In genomic region chr11:72566816-72567338, GRCm38 (mm10) we compare ENCODE assay signal across 16 mouse cellular contexts. TPM values are rescaled to one million over a fixed set of nuclear protein-coding genes. Genes with fewer than 3 reads are reported as not detected.
DNase-seq lines count a peak whose midpoint lies in the region; ATAC-seq and TF ChIP-seq lines count a peak whose summit lies in the region.
"Had no signal": no experiment of that assay in that cellular context is flagged by ENCODE, and none has a peak within 500 bp of the region (broad histone marks: within the 10 kb centered on the region; RNA-seq: fewer than 3 reads in every experiment).

No protein-coding gene starts in this region.

- no peak for DNase-seq in forebrain, embryonic 10.5 days (ENCODE audit: extremely low spot score, low spot score)
- DNase-seq in layer of hippocampus, adult 2 months (ENCODE audit: low spot score in 2 of 2): peak; percentile 70 to 81
- DNase-seq in left cerebral cortex, adult 9 months (ENCODE audit: low spot score in 2 of 2): peak; percentile 46 to 85
- DNase-seq in thymus, postnatal 36 days: no peak
- no peak for DNase-seq in cerebellum, adult 2 months
- no peak for DNase-seq in lung, postnatal 10 days
- DNase-seq: adrenal gland, postnatal 14 days; kidney, postnatal 10 days; thymus, adult 2 months had no signal

- no peak for ATAC-seq in forebrain, embryonic 16.5 days
- ATAC-seq: liver, embryonic 12.5 days; lung, postnatal 0 days had no signal

- H3K27me3 ChIP-seq in forebrain, embryonic 10.5 days (ENCODE audit: poor library complexity, severe bottlenecking): peaks cover 10% of the 10 kb centered on the region
- H3K27me3 ChIP-seq in forebrain, embryonic 16.5 days (replicated peaks; ENCODE audit: control insufficient read depth, insufficient read depth, low read length): no peaks in the 10 kb centered on the region
- no peaks in the 10 kb centered on the region for H3K27me3 ChIP-seq in E14TG2a.4 (ENCODE audit: insufficient read depth, low read length)
- H3K27me3 ChIP-seq in cerebellum, adult 2 months (ENCODE audit: control insufficient read depth, insufficient read depth, low read length): no peaks in the 10 kb centered on the region
- H3K27me3 ChIP-seq: hindbrain, embryonic 15.5 days had no signal

- no peak overlapping the region for H3K9ac ChIP-seq in forebrain, embryonic 16.5 days (replicated peaks; ENCODE audit: low read depth, low read length)
- H3K9ac ChIP-seq: heart, embryonic 13.5 days; hindbrain, embryonic 15.5 days; liver, embryonic 12.5 days had no signal

- H3K4me1 ChIP-seq in forebrain, embryonic 10.5 days: peaks cover 10% of the 10 kb centered on the region
- H3K4me1 ChIP-seq in forebrain, embryonic 16.5 days (replicated peaks; ENCODE audit: control insufficient read depth, insufficient read depth, low read length): 0 out of 2 replicates have a peak, but pooled peaks cover 2% of the 10 kb centered on the region
- H3K4me1 ChIP-seq in E14TG2a.4 (replicated peaks; ENCODE audit: low read depth, low read length): peaks cover 42% of the 10 kb centered on the region
- no peaks in the 10 kb centered on the region for H3K4me1 ChIP-seq in cerebellum, adult 2 months (ENCODE audit: control insufficient read depth, insufficient read depth, low read length)
- H3K4me1 ChIP-seq: heart, embryonic 13.5 days had no signal

- H3K4me2 ChIP-seq in forebrain, embryonic 16.5 days (ENCODE audit: low read length): no peak overlapping the region
- H3K4me2 ChIP-seq: heart, embryonic 13.5 days; hindbrain, embryonic 15.5 days; liver, embryonic 12.5 days; midbrain, embryonic 11.5 days had no signal

- no peaks in the 10 kb centered on the region for H3K36me3 ChIP-seq in forebrain, embryonic 10.5 days (replicated peaks)
- no peaks in the 10 kb centered on the region for H3K36me3 ChIP-seq in forebrain, embryonic 16.5 days (ENCODE audit: control insufficient read depth, insufficient read depth)
- peaks cover 5% of the 10 kb centered on the region for H3K36me3 ChIP-seq in E14TG2a.4 (ENCODE audit: insufficient read depth, low read length)
- H3K36me3 ChIP-seq: heart, embryonic 13.5 days; hindbrain, embryonic 15.5 days; liver, embryonic 12.5 days had no signal

- no peak for TF ChIP-seq POLR2A in cerebellum, adult 2 months (IDR thresholded peaks at IDR 0.05; ENCODE audit: borderline replicate concordance, insufficient read depth, low read length)

- WGBS in forebrain, embryonic 10.5 days: 51% methylated on average over 9 of the region's 10 CpGs
- WGBS in forebrain, embryonic 16.5 days: 42% methylated on average over 10 of the region's 10 CpGs
- 52% methylated on average over 10 of the region's 10 CpGs for WGBS in cerebellum, adult 2 months

- no peak overlapping the region for H3K4me3 ChIP-seq in forebrain, embryonic 10.5 days
- H3K4me3 ChIP-seq in forebrain, embryonic 16.5 days (replicated peaks; ENCODE audit: low read length): no peak overlapping the region
- H3K4me3 ChIP-seq in E14TG2a.4 (replicated peaks; ENCODE audit: low read length): peak overlapping the region; percentile 39
- no peak overlapping the region for H3K4me3 ChIP-seq in layer of hippocampus, adult 2 months
- H3K4me3 ChIP-seq in cerebellum, adult 2 months (replicated peaks; ENCODE audit: insufficient read depth, low read depth, low read length): no peak overlapping the region
- H3K4me3 ChIP-seq: heart, embryonic 13.5 days; hindbrain, embryonic 15.5 days; liver, embryonic 12.5 days had no signal

- 0 out of 2 replicates have a peak overlapping the region, but pooled peaks have one; percentile 5 for H3K27ac ChIP-seq in forebrain, embryonic 10.5 days
- H3K27ac ChIP-seq in forebrain, embryonic 16.5 days (ENCODE audit: low read length): no peak overlapping the region
- peak overlapping the region; percentile 85 for H3K27ac ChIP-seq in layer of hippocampus, adult 2 months
- no peak overlapping the region for H3K27ac ChIP-seq in cerebellum, adult 2 months (ENCODE audit: insufficient read depth, low read length)
- H3K27ac ChIP-seq: heart, embryonic 13.5 days; hindbrain, embryonic 15.5 days; liver, embryonic 12.5 days had no signal

- no peaks in the 10 kb centered on the region for H3K9me3 ChIP-seq in forebrain, embryonic 10.5 days
- H3K9me3 ChIP-seq in forebrain, embryonic 16.5 days (ENCODE audit: control insufficient read depth, low read length): no peaks in the 10 kb centered on the region
- H3K9me3 ChIP-seq in E14TG2a.4 (ENCODE audit: low read length): no peaks in the 10 kb centered on the region
- H3K9me3 ChIP-seq: heart, embryonic 13.5 days; hindbrain, embryonic 15.5 days; liver, embryonic 12.5 days had no signal

- no peak for TF ChIP-seq CTCF in E14TG2a.4 (conservative IDR thresholded peaks at IDR 0.05; ENCODE audit: low read length)
- no peak for TF ChIP-seq CTCF in layer of hippocampus, adult 2 months (conservative IDR thresholded peaks at IDR 0.05)
- TF ChIP-seq CTCF in cerebellum, adult 2 months (IDR thresholded peaks at IDR 0.05; ENCODE audit: borderline replicate concordance, insufficient read depth, low read depth, low read length): no peak

RNA-seq across cellular contexts. Expression of gene Spns3, which starts 16.6 kb away (rescaled TPM):
- polyA plus RNA-seq in forebrain, embryonic 10.5 days (2016; fragmentation: Nextera tagmentation; extraction: Ambion mirVana): 0.20 TPM in 1 of 2 replicates, not detected in the other
- not detected in 2 replicates for polyA plus RNA-seq in forebrain, embryonic 16.5 days (2015; fragmentation: Nextera tagmentation; extraction: Ambion mirVana)
- total RNA-seq in layer of hippocampus, adult 2 months (2021): under 1 TPM; 0.13 to 0.47 TPM
- polyA plus RNA-seq in cerebellum, adult 2 months (2012; rRNA removed): 0.63 and 0.84 TPM in 2 replicates
- polyA plus RNA-seq: midbrain, embryonic 11.5 days had no signal

RNA-seq across cellular contexts. Expression of gene Ube2g1, which starts 40.2 kb away (rescaled TPM):
- polyA plus RNA-seq in forebrain, embryonic 10.5 days (2016; fragmentation: Nextera tagmentation; extraction: Ambion mirVana): 82.5 and 87.6 TPM in 2 replicates
- polyA plus RNA-seq in forebrain, embryonic 16.5 days (2015; fragmentation: Nextera tagmentation; extraction: Ambion mirVana): 112 and 117 TPM in 2 replicates
- 10 to 100 TPM; 44.1 to 44.7 TPM for total RNA-seq in layer of hippocampus, adult 2 months (2021)
- polyA plus RNA-seq in cerebellum, adult 2 months (2012; rRNA removed): 41.3 and 44.5 TPM in 2 replicates

Comparison
In these comparisons a context has a peak if more than half of its experiments do, and no peak if none do; other contexts are left out.
1. H3K27ac ChIP-seq: peak in forebrain, embryonic 10.5 days (single experiment) and layer of hippocampus, adult 2 months (single experiment); none in forebrain, embryonic 16.5 days (single experiment) and cerebellum, adult 2 months (single experiment).
2. DNase-seq: peak in layer of hippocampus, adult 2 months (2 of 2) and left cerebral cortex, adult 9 months (2 of 2); none in forebrain, embryonic 10.5 days (single experiment), thymus, postnatal 36 days (0 of 2), cerebellum, adult 2 months (0 of 2) and lung, postnatal 10 days (single experiment).